18 mouse cellular contexts compared by ENCODE assay signal in genomic region chrX:98514359-98514904, GRCm38 (mm10).
"Had no signal": no experiment of that assay in that cellular context is flagged by ENCODE, and none has a peak within 500 bp of the region (broad histone marks: within the 10 kb centered on the region; RNA-seq: fewer than 3 reads in every experiment).

No protein-coding gene starts in this region.

- ATAC-seq: liver, postnatal 0 days; lung, postnatal 0 days; midbrain, embryonic 16.5 days had no signal

- H3K4me3 ChIP-seq: liver, embryonic 15.5 days; lung, embryonic 15.5 days; midbrain, embryonic 10.5 days; midbrain, embryonic 12.5 days; myocyte; neural tube, embryonic 12.5 days had no signal

- DNase-seq: liver, postnatal 0 days; lung, adult 2 months; lung, postnatal 14 days; lung, postnatal 36 days; midbrain, embryonic 14.5 days; right cerebral cortex, postnatal 14 days; thymus, adult 18-20 months; thymus, postnatal 14 days; thymus, postnatal 36 days had no signal

- H3K27ac ChIP-seq: liver, embryonic 15.5 days; lung, embryonic 15.5 days; macrophage; midbrain, embryonic 10.5 days; midbrain, embryonic 12.5 days; neural tube, embryonic 12.5 days had no signal
